Mouse (Mus musculus) kidney, adult 18-20 months (tissue): ENCODE data around the gene Olfr748.
"Not testable (repeated sequence)": the region's sequence is repeated elsewhere in the genome, so short reads cannot be mapped to it uniquely, and the experiment has no call there.

ENCODE experiments used
- DNase-seq: peaks from one replicate; pipeline ENCODE4 v3.0.0; 2021

Olfr748 gene

GRCm38 (mm10) chr14:50707073-50707472 is at the start of gene Olfr748:
Gene Olfr748, plus strand, starts transcription at chr14:50707373.
- no peak for DNase-seq

- DNase-seq, result no peak
Measured at GRCm38 (mm10) chr14:50693106-50693505, 14.1 kb upstream of the Olfr748 start, which contains the start of gene Olfr747. Gene Olfr747, minus strand, starts transcription at chr14:50693206.

- DNase-seq, result not testable (repeated sequence)
Measured at GRCm38 (mm10) chr14:50719875-50720274, 12.7 kb downstream of the Olfr748 start.

GRCm38 (mm10) chr14:50722371-50722770 is 15.2 kb downstream of the Olfr748 start:
- DNase-seq, result not testable (repeated sequence)

GRCm38 (mm10) chr14:50740334-50740733 is 33.2 kb downstream of the Olfr748 start:
- no peak for DNase-seq

GRCm38 (mm10) chr14:50741584-50741983 is 34.4 kb downstream of the Olfr748 start:
- no peak for DNase-seq

GRCm38 (mm10) chr14:50744994-50745393 is 37.8 kb downstream of the Olfr748 start, which contains the start of gene Olfr749:
Gene Olfr749, minus strand, starts transcription at chr14:50745094.
- no peak for DNase-seq

GRCm38 (mm10) chr14:50758416-50759085 is 51.4 kb downstream of the Olfr748 start:
- no peak for DNase-seq
